Mouse (Mus musculus) left cerebral cortex, adult 9 months (tissue): ENCODE data around the gene Vmn1r198.
"Not testable (repeated sequence)": the region's sequence is repeated elsewhere in the genome, so short reads cannot be mapped to it uniquely, and the experiment has no call there.

Experiments used
- DNase-seq, 2 experiments: peaks; one replicate each; pipeline ENCODE4 v3.0.0; 2022; ENCODE audit warnings: low spot score in 2 of 2

Vmn1r198 gene

DNA sequence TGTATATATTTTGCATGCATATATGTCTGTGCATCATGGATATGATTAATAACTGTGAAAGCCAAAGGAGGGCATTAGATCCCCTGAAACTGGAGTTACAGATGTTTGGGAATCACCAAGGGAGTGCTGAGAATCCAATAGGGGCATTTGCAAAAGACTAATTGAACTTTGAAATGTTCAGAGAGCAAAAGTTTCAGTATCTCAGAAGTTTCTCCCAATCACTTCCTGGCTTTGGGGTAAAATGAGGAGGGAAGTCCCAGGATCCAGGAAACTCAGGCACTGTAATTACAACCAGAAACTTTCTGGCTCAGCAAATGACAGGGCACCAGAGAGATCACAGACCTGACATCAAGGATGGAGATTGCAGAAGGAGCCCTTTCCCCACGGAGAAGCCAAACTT is at the start of gene Vmn1r198:
TSS of gene Vmn1r198 (plus strand) at position 301 of the 400 bp plus-strand sequence.
- DNase-seq: no peak

- DNase-seq: not testable (repeated sequence)
These were observed 42.1 kb upstream of the Vmn1r198 start for GRCm38 (mm10) chr13:22308075-22308474.

- no peak for DNase-seq
These were observed 34.8 kb upstream of the Vmn1r198 start for GRCm38 (mm10) chr13:22315361-22315760.

DNA sequence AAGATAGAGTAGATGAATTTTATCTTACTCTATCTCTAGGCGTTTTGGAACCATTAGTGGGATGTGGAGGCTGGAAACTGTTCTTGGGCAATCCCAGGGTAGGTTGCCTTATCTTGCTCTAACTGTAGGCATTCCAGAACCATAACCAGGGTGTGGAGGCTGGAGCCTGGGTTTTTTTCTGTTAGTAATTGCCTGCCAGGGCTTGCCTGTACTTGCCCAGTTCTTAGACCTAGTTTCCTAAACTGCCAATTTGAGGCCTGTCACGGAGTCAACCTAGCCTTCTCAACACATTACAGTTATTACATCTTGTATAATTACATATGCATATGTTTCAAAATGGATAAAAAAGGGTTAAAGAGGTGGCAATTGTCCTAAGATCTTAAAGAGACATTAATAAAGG is 32.8 kb upstream of the Vmn1r198 start:
- DNase-seq: no peak

- no peak for DNase-seq
These were observed 30.1 kb upstream of the Vmn1r198 start for GRCm38 (mm10) chr13:22320091-22320490.

GRCm38 (mm10) chr13:22324289-22324688 is 25.9 kb upstream of the Vmn1r198 start, which contains the start of gene Vmn1r197:
TSS of gene Vmn1r197 (plus strand) at chr13:22324589.
- no peak for DNase-seq

DNA sequence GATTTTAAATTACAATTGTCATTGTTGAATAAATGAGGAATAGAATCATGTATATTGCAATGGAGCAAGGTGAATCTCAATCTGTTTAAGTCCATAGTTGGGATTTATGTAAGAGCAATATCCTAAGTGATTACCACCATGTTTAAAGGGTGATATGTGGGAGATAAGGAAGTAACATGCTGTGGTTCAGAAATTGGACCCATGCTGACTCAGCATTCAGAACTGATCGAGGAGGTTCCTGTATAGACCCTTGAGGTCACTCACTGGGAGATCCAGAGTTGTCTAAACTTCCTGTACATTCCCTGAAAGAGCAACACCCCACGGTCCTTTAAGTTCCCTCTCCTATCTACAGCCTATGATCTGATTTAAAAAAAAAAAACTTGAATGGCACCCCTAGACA is 16.9 kb upstream of the Vmn1r198 start:
- no peak for DNase-seq

GRCm38 (mm10) chr13:22335565-22335964 is 14.6 kb upstream of the Vmn1r198 start:
- DNase-seq: no peak

DNA sequence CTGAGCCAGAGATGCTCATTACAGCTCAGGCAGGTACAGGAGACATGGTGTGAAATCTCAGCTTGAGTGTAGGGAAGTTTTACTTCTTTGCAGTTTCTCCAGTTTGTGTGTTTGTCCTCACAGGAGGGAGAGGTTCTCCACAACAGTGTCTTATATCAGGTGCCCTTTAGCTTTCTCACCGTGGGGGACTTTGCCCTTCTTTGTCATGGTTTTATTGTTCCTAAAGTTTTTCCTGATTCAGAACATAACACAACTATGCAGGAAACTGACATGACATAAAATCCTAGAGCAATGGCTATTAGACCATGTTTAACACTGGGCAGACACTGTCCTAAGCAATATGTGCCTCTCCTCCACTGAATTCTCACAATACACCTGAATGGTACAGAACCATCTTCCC is 649 bp downstream of the Vmn1r198 start:
- DNase-seq: no peak

DNA sequence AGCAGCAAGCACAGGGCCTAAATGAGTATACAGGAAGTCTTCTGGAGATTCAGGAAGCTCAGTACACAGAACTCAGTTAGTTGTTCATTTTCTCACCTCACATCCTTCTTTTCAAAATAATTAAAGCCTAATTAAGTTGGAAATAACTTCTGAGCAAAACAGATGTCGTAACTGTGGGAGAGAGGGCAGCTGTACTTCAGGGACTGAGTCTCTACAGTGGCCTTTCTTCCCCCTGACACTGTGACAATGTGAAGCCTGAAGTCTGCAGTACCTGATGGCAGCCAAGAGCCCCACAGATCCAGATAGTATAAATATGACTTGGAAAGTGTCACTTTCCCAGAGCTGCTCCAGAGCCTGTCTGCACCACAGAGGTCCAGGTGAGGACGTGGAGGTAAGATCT is 29.4 kb downstream of the Vmn1r198 start, which contains the start of gene Vmn1r199:
TSS of gene Vmn1r199 (plus strand) at position 301 of the 400 bp plus-strand sequence.
- DNase-seq: no peak

DNA sequence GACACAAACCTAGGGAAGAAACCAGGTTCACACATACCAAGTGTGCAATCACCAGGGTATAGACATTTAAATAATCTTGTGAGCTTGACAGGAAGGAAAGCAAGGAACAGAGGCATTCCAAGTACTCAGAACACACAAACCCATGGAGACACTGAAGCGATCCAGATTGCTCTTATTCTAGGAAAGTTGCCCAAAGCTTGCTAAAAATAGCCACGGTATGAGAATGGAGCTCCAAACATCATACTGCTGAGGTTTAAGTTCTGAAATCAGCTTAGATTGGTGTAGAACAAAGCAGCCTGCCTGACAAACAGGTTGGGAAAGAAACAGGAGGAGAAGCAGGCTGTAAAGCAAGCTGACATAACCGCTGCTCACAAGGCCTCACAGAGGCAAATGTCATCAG is 31.0 kb downstream of the Vmn1r198 start:
- DNase-seq: peak; percentile 23 to 58

GRCm38 (mm10) chr13:22383401-22383800 is 33.2 kb downstream of the Vmn1r198 start:
- no peak for DNase-seq

DNA sequence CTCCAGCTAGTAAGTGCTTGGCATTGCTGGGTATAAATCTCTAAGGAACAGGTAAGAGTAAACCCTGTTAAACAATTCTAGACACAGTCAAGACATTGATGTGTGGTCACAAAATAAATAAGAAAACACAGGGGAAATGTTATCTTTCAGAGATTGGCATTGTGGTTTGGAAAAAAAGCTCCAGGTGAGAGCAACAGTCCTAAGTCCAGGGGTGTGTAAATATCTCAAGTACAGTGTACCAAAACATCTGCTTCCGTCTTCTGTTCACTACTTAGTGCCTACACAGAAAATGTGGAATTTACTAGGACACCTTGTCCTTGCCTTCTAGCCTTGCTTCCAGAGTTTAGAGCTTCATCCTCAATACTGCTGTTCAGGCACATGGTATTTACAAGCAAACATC is 36.9 kb downstream of the Vmn1r198 start:
- DNase-seq: no peak

DNA sequence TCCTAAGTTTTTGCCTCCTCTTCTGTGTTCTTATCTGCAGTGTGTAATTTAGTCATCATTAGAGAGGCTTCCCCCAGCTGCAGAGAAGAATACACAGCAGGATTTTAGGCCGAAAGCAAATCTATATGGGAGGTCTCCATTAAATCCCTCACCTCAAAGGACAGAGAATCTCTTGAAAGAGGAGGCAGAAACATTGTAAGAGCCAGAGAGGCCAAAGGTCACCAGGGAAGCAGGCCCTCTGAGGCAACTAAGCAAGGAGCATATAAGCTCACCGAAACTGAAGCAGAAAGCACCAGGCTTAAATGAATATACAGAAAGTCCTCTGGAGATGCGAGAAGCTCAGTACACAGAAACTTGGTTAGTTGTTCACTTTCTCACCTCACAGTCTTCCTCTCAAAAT is 39.9 kb downstream of the Vmn1r198 start, which contains the start of gene Vmn1r200:
TSS of gene Vmn1r200 (plus strand) at position 301 of the 400 bp plus-strand sequence.
- no peak for DNase-seq

DNA sequence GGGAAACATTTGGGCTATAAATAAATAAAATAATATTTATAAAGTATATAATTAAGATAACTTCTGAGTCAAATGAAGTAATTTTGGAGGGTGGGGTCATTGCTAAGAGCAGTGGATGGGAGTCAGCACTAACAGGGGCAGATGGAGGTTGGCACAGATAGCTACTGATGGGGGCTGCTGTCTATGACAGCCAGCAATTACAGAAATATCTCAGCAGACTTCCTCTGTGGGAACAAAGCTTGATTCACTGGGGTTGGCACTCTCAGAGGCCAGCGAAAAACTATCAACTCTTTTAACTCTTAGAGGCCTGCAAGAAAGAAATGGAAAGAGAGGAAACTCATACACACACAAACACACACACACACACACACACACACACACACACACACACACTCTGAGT is 52.8 kb downstream of the Vmn1r198 start:
- no peak for DNase-seq
